Mouse (Mus musculus) bone marrow, adult 2 months (tissue): Measurements from ENCODE around the gene Hoxb7.

Experiments
- CTCF ChIP-seq: fragments of 200-500 bp; IDR thresholded peaks from 2 replicates; pipeline ENCODE4 v1.5.1; 2011; ENCODE audit warnings: low read length, control low read depth; ENCODE audit not compliant: control insufficient read depth, insufficient read depth
- POLR2A ChIP-seq: fragments of 200-500 bp; IDR thresholded peaks from 2 replicates; pipeline ENCODE4 v1.6.1; 2011; ENCODE audit warnings: low read depth, mild to moderate bottlenecking, control low read depth, low read length, borderline replicate concordance; ENCODE audit not compliant: control insufficient read depth

- TF ChIP-seq POLR2A (no peak), CTCF (no peak)
These were observed 15.4 kb upstream of the Hoxb7 start, which contains the start of gene Hoxb9 for GRCm38 (mm10) chr11:96270996-96271540.
